Mouse (Mus musculus): ENCODE data around the gene Cecr2. TPM values are rescaled to one million over a fixed set of nuclear protein-coding genes. Genes with fewer than 3 reads are reported as not detected.

The Cecr2 gene
- polyA plus RNA-seq, 1 experiment from 2014 or later: 0.61 TPM

DNA sequence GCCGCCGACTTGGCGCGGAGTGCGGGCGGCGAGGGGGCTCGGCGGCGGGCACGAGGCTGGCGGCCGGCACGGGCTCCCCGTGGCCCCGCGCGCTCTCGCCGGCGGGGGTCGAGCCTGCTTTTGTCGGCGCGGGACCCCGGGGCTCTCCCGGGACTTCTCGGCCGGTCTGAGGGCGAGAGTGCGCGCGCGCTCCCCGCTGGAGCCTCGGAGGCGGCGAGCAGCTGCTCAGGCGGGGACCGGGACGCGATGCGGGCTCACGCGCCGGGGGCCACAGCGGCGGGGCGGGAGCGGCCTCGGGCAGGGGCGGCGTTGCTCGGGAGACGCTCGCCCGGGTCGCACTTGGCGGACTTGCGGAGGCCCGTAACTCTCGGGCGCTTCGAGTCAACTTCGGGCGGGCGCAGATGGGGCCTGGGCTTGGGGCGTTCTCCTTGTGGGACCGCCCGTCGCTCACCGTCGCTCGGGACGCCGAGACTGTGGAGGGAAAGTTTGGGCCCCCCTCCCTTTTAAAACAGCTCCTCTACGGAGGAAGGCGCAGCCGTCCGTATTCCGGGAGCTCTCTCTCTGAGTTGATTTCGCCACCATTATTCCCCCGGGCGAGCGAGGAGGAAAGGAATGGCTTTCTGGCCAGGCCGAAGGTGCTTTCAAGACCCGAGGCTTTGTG is 722 bp downstream of the Cecr2 start:
- ATAC-seq: peak; percentile 47
- peak overlapping the region; percentile 75 for H3K9ac ChIP-seq (ENCODE audit: low read depth, low read length)
- H3K9me3 ChIP-seq (ENCODE audit: control insufficient read depth, low read length): no peaks in the 10 kb centered on the region
- peaks cover 5% of the 10 kb centered on the region; the same call in 1 of the 2 replicates for H3K27me3 ChIP-seq (replicated peaks; ENCODE audit: control insufficient read depth, insufficient read depth, low read length)
- peak overlapping the region; percentile 82 for H3K27ac ChIP-seq (ENCODE audit: low read length)
- no peaks in the 10 kb centered on the region for H3K36me3 ChIP-seq (ENCODE audit: control insufficient read depth, insufficient read depth, low read length)
- H3K4me1 ChIP-seq (ENCODE audit: control insufficient read depth, insufficient read depth, low read length): peaks cover 6% of the 10 kb centered on the region
- H3K4me3 ChIP-seq (ENCODE audit: low read length): peak overlapping the region; percentile 75
- H3K4me2 ChIP-seq (ENCODE audit: low read depth, low read length): peak overlapping the region; percentile 98
- under 1% methylated on average over 81 of the region's 87 CpGs for whole genome bisulfite sequencing

DNA sequence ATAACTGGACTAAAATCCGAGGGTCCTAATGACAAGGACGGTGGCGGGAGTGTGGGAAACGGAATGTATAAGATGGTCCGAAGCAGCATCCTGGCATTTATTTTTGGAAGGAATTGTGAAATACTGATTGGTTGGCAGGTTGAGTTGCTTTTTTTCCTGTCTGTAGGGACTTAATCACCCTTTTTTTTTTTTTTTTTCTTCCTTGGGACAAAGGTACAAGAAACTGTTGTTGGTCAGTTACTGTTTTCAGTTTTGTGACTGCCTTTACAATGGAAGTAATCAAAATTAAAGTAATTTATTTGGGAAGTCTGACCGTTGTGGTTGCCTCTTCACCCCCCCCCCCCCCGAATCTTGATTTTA is 1.2 kb downstream of the Cecr2 start:
- peak overlapping the region; percentile 75 for H3K4me3 ChIP-seq (ENCODE audit: low read length)
- peaks cover 5% of the 10 kb centered on the region; the same call in 1 of the 2 replicates for H3K27me3 ChIP-seq (replicated peaks; ENCODE audit: control insufficient read depth, insufficient read depth, low read length)
- no peaks in the 10 kb centered on the region for H3K36me3 ChIP-seq (ENCODE audit: control insufficient read depth, insufficient read depth, low read length)
- no peak overlapping the region for H3K27ac ChIP-seq (ENCODE audit: low read length)
- no peak for ATAC-seq
- peak overlapping the region; percentile 98 for H3K4me2 ChIP-seq (ENCODE audit: low read depth, low read length)
- peak overlapping the region; percentile 75 for H3K9ac ChIP-seq (ENCODE audit: low read depth, low read length)
- H3K9me3 ChIP-seq (ENCODE audit: control insufficient read depth, low read length): no peaks in the 10 kb centered on the region
- peaks cover 6% of the 10 kb centered on the region for H3K4me1 ChIP-seq (ENCODE audit: control insufficient read depth, insufficient read depth, low read length)
- WGBS: 2% methylated on average over 7 of the region's 7 CpGs

GRCm38 (mm10) chr6:120667911-120668310 is 1.7 kb downstream of the Cecr2 start:
- H3K27ac ChIP-seq (ENCODE audit: low read length): no peak overlapping the region
- WGBS: 18% methylated on average over 7 of the region's 7 CpGs
- no peak for ATAC-seq

GRCm38 (mm10) chr6:120674121-120674520 is 8.0 kb downstream of the Cecr2 start:
- 68% methylated on average over 5 of the region's 5 CpGs for WGBS
- Histone ChIP-seq H3K4me2 (ENCODE audit: low read depth, low read length) (no peak overlapping the region), H3K27me3 (replicated peaks; ENCODE audit: control insufficient read depth, insufficient read depth, low read length) (no peaks in the 10 kb centered on the region), H3K9ac (ENCODE audit: low read depth, low read length) (no peak overlapping the region), H3K4me3 (ENCODE audit: low read length) (no peak overlapping the region), H3K36me3 (ENCODE audit: control insufficient read depth, insufficient read depth, low read length) (no peaks in the 10 kb centered on the region), H3K9me3 (ENCODE audit: control insufficient read depth, low read length) (no peaks in the 10 kb centered on the region), H3K4me1 (ENCODE audit: control insufficient read depth, insufficient read depth, low read length) (no peaks in the 10 kb centered on the region), H3K27ac (ENCODE audit: low read length) (no peak overlapping the region)
- no peak for ATAC-seq

More at GRCm38 (mm10) chr6:120667911-120668310, 1.7 kb downstream of the Cecr2 start:
- Histone ChIP-seq H3K4me1 (ENCODE audit: control insufficient read depth, insufficient read depth, low read length) (peaks cover 6% of the 10 kb centered on the region), H3K9me3 (ENCODE audit: control insufficient read depth, low read length) (no peaks in the 10 kb centered on the region), H3K4me2 (ENCODE audit: low read depth, low read length) (peak overlapping the region; percentile 98), H3K27me3 (replicated peaks; ENCODE audit: control insufficient read depth, insufficient read depth, low read length) (peaks cover 5% of the 10 kb centered on the region; the same call in 1 of the 2 replicates), H3K9ac (ENCODE audit: low read depth, low read length) (no peak overlapping the region), H3K4me3 (ENCODE audit: low read length) (0 out of 2 replicates have a peak overlapping the region, but pooled peaks have one; percentile 75), H3K36me3 (ENCODE audit: control insufficient read depth, insufficient read depth, low read length) (no peaks in the 10 kb centered on the region)

DNA sequence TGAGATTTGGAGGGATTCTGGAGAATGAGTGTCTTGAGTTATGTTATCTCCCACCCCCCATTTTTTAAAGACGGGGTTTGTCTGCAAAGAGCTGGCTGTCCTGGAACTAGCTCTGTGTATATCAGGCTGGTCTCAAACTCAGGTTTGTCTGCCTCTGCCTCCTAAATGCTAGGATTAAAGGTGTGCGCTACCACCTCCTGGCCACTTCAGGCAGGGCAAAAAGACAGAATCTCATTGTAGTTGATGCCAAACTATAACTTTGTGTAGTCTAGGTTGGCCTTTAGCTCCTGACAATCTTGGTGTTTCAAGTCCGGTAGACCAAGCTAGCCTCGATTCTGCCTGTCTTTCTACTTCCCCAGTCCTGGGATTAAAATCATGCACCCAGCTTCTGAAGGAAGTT is 8.7 kb downstream of the Cecr2 start:
- Histone ChIP-seq H3K27ac (ENCODE audit: low read length) (no peak overlapping the region), H3K9me3 (ENCODE audit: control insufficient read depth, low read length) (no peaks in the 10 kb centered on the region), H3K27me3 (replicated peaks; ENCODE audit: control insufficient read depth, insufficient read depth, low read length) (no peaks in the 10 kb centered on the region), H3K9ac (ENCODE audit: low read depth, low read length) (no peak overlapping the region), H3K4me3 (ENCODE audit: low read length) (no peak overlapping the region), H3K36me3 (ENCODE audit: control insufficient read depth, insufficient read depth, low read length) (no peaks in the 10 kb centered on the region), H3K4me2 (ENCODE audit: low read depth, low read length) (no peak overlapping the region), H3K4me1 (ENCODE audit: control insufficient read depth, insufficient read depth, low read length) (no peaks in the 10 kb centered on the region)
- no peak for ATAC-seq
- 79% methylated on average over 4 of the region's 4 CpGs for WGBS

- H3K27ac ChIP-seq (ENCODE audit: low read length): no peak overlapping the region
- no peaks in the 10 kb centered on the region for H3K9me3 ChIP-seq (ENCODE audit: control insufficient read depth, low read length)
- no peak overlapping the region for H3K4me3 ChIP-seq (ENCODE audit: low read length)
- H3K27me3 ChIP-seq (replicated peaks; ENCODE audit: control insufficient read depth, insufficient read depth, low read length): no peaks in the 10 kb centered on the region
- H3K9ac ChIP-seq (ENCODE audit: low read depth, low read length): no peak overlapping the region
- no peak overlapping the region for H3K4me2 ChIP-seq (ENCODE audit: low read depth, low read length)
- no peaks in the 10 kb centered on the region for H3K36me3 ChIP-seq (ENCODE audit: control insufficient read depth, insufficient read depth, low read length)
- no peaks in the 10 kb centered on the region for H3K4me1 ChIP-seq (ENCODE audit: control insufficient read depth, insufficient read depth, low read length)
- 67% methylated on average over 2 of the region's 2 CpGs for WGBS
- no peak for ATAC-seq
Observed at GRCm38 (mm10) chr6:120675979-120676378, 9.8 kb downstream of the Cecr2 start.

GRCm38 (mm10) chr6:120683351-120683750 is 17.2 kb downstream of the Cecr2 start:
- H3K27ac ChIP-seq (ENCODE audit: low read length): no peak overlapping the region
- H3K4me2 ChIP-seq (ENCODE audit: low read depth, low read length): no peak overlapping the region
- H3K9ac ChIP-seq (ENCODE audit: low read depth, low read length): no peak overlapping the region
- no peaks in the 10 kb centered on the region for H3K36me3 ChIP-seq (ENCODE audit: control insufficient read depth, insufficient read depth, low read length)
- 75% methylated on average over 2 of the region's 2 CpGs for WGBS
- no peak overlapping the region for H3K4me3 ChIP-seq (ENCODE audit: low read length)
- H3K9me3 ChIP-seq (ENCODE audit: control insufficient read depth, low read length): no peaks in the 10 kb centered on the region
- H3K4me1 ChIP-seq (ENCODE audit: control insufficient read depth, insufficient read depth, low read length): no peaks in the 10 kb centered on the region
- H3K27me3 ChIP-seq (replicated peaks; ENCODE audit: control insufficient read depth, insufficient read depth, low read length): no peaks in the 10 kb centered on the region
- no peak for ATAC-seq

DNA sequence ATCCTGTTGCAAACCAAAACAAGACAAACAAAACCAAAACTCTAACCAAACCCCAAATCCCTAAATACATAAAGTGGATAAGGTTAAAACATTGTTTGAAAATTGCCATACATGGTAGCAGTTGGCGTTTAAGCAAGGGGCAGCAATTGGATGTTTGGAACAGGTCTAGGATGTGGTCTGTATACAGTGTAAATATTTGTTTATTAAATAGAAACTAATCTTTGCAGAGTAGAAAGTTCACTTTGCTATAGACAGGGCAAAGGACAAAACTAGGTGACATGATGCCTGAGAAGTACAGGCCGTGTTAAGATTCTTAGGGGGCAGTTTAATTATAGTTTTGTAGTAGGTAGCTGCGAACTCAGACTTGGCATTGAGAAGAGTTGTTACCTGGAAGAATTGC is 18.6 kb downstream of the Cecr2 start:
- H3K27ac ChIP-seq (ENCODE audit: low read length): no peak overlapping the region
- no peaks in the 10 kb centered on the region for H3K4me1 ChIP-seq (ENCODE audit: control insufficient read depth, insufficient read depth, low read length)
- H3K27me3 ChIP-seq (replicated peaks; ENCODE audit: control insufficient read depth, insufficient read depth, low read length): no peaks in the 10 kb centered on the region
- H3K36me3 ChIP-seq (ENCODE audit: control insufficient read depth, insufficient read depth, low read length): no peaks in the 10 kb centered on the region
- 86% methylated on average over 3 of the region's 3 CpGs for WGBS
- no peak overlapping the region for H3K4me2 ChIP-seq (ENCODE audit: low read depth, low read length)
- no peaks in the 10 kb centered on the region for H3K9me3 ChIP-seq (ENCODE audit: control insufficient read depth, low read length)
- no peak for ATAC-seq
- no peak overlapping the region for H3K4me3 ChIP-seq (ENCODE audit: low read length)
- no peak overlapping the region for H3K9ac ChIP-seq (ENCODE audit: low read depth, low read length)

DNA sequence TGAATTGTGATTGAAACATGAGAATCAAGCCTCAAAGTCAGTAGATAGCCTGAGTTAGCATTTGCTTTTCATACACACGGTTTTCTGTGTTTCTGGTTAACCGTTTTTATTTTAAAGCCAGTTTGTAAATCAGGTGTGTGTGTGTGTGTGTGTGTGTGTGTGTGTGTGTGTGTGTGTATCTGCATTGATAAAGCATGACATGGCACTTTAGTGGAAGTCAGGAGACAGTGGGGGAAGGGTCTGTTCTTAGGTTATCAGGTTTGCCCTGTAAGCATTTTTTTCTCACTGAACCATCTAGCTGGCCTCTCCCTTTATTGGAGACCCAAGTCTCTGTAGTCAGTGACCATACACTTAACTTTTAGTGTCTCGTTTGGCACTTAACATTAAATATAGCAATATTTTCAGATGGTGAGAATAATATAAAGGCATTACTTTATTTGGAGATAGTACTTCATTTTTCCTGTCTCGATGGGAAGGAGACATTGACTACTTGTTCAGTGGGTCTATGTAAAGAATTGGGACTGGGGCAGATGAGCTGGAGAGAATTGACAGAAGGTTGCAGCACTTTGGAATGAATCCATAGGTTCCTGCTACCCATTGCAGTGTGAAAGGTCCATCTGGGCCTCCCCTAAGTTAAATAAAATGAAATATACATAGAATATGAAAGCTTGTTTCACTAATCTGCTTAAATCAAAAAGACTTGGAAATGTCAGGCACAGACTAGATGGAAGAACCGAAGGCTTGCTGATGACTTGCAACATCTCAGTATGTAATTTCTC is 20.9 kb downstream of the Cecr2 start:
- H3K4me1 ChIP-seq (ENCODE audit: control insufficient read depth, insufficient read depth, low read length): no peaks in the 10 kb centered on the region
- no peak overlapping the region for H3K4me3 ChIP-seq (ENCODE audit: low read length)
- no peaks in the 10 kb centered on the region for H3K27me3 ChIP-seq (replicated peaks; ENCODE audit: control insufficient read depth, insufficient read depth, low read length)
- H3K27ac ChIP-seq (ENCODE audit: low read length): no peak overlapping the region
- H3K4me2 ChIP-seq (ENCODE audit: low read depth, low read length): no peak overlapping the region
- no peaks in the 10 kb centered on the region for H3K9me3 ChIP-seq (ENCODE audit: control insufficient read depth, low read length)
- 81% methylated on average over 5 of the region's 5 CpGs for WGBS
- no peaks in the 10 kb centered on the region for H3K36me3 ChIP-seq (ENCODE audit: control insufficient read depth, insufficient read depth, low read length)
- no peak overlapping the region for H3K9ac ChIP-seq (ENCODE audit: low read depth, low read length)
- ATAC-seq: no peak
